Mouse (Mus musculus): Measurements from ENCODE around the gene Ppp1cc. TPM values are rescaled to one million over a fixed set of nuclear protein-coding genes. Genes with fewer than 3 reads are reported as not detected.
"Not testable (repeated sequence)": the region's sequence is repeated elsewhere in the genome, so short reads cannot be mapped to it uniquely, and the experiment has no call there.

The Ppp1cc gene
- polyA plus RNA-seq, 1 experiment from 2014 or later = 288 TPM

DNA sequence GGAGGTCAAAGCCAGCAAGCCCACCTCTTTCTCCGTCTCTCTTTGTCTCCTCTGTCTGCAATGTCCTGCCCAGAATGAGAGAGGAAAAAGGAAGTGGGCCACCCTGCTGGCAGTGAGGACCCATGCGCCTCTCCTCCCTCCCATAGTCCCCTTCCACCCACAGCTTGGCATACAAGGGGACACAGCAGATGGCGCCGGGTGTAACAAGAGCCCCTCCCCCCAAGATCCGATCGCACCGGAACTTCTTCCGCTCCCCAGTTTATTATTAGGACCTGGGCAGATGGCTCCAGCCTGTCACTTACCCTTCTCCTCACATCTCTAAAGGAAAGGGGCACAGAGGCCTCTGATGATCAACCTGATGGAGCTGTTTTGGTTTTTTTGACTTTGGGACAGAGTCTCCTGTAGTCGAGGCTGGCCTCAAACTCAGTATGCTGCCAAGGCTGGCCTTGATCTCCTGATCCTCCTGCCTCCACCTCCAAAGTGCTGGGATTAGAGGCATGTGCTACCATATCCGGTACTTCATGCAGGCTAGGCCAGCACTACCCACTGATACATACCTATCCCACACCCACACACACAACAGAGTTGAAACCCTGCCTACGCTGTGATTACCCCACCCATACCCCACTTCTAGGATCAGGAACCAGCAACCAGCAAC, 27.6 kb upstream of the Ppp1cc start:
- 82% methylated on average over 11 of the region's 11 CpGs for WGBS
- no peak overlapping the region for H3K9ac ChIP-seq
- no peaks in the 10 kb centered on the region for H3K9me3 ChIP-seq (replicated peaks)

DNA sequence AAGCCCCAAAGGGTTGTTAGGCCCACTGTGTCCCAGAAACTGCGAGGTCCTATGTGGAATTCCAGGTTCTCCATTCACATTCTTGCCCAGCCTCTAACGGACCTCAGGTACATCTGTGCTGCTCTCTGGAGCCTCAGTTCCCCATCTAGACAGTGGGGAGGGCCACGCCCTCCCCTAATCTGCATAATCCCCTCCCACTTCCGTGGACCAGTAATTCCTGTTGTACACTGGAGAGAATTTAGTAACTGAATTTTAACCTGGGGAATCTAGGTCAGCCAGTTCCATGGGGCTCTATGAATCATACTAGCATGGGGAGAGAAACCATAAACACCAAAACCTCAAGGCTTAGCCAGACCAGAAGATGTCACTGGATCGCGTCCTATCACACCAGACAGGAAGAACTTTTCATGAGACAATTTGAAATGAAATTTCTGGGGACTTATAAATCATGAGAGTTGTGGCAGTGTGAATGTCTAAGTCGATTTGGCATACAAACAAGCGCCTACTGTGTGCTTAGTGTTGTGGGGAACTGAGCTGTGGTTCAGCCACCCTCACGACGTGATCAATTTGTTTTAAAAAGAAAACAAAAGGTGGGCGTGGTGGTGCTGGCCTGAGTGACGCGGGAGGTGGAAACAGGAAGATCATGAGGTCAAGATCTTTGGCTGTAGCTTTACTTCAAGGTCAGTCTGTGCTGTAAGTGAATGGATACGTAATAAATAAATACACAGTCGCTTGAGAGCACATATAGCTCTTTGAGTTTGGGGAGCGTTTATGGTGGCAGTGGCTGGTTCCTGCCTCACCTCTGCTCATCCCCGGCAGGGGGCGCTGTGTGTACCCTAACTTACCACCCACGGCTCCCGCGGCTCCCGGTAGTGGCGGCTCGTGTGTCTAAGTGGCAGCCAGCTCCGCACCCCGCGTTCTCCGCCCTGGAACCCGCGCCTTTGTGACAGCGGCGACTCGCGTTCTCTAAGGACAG, 26.7 kb upstream of the Ppp1cc start:
- Histone ChIP-seq H3K9me3 (replicated peaks) (no peaks in the 10 kb centered on the region), H3K36me3 (ENCODE audit: poor library complexity, severe bottlenecking) (no peaks in the 10 kb centered on the region), H3K4me3 (peak overlapping the region; percentile 35), H3K9ac (peak overlapping the region; percentile 55), H3K4me1 (peaks cover 18% of the 10 kb centered on the region), H3K27me3 (peaks cover 4% of the 10 kb centered on the region; the same call in 1 of the 2 replicates), H3K27ac (no peak overlapping the region), H3K4me2 (peak overlapping the region; percentile 71)
- WGBS = 11% methylated on average over 34 of the region's 34 CpGs
- peak; percentile 24; the same call in 1 of the 2 replicates for ATAC-seq

More for the DNA sequence above, 27.6 kb upstream of the Ppp1cc start:
- Histone ChIP-seq H3K27ac (no peak overlapping the region), H3K4me2 (no peak overlapping the region), H3K36me3 (ENCODE audit: poor library complexity, severe bottlenecking) (no peaks in the 10 kb centered on the region), H3K27me3 (peaks cover 4% of the 10 kb centered on the region; the same call in 1 of the 2 replicates), H3K4me1 (peaks cover 18% of the 10 kb centered on the region), H3K4me3 (no peak overlapping the region)
- ATAC-seq = no peak

DNA sequence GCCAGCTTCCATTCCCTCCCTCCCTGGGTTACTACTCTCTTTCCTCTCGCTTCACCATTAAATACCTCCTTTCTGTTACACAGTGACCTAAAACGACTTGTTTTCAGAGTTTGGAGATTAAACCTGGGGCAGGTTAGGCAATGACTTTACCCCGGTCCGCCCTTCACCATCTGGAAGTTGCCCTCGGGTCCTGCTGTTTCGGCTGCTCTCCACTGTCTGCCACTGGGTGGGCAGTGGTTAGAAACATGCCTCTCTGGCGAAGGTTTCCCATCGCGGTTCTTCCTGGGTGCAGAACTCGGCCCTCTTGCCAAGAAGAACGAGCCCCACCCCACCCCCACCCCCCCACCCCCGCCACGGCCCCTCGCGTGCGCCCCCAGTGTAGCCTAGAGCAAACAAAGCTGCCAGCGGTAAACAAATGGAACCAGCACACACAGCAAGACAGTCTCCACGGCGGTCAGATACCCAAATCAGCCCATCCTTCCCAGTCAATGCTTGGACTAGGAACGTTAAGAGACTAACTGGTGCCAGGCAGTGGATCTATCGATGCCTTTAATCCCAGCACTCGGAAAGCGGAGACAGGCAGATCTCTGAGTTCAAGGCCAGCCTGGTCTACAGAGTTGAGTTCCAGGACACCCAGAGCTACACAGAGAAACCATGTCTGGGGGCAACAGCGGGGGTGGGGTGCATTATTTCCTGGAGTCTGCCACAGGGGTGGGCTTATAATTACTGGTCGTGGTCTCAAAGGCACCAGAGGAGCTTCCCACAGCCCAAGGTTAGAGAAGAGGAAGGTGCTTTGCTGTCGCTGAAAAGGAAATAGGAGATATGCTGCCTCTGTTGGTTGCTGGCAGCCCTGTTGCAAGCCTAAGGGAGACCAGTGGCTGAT, 25.7 kb upstream of the Ppp1cc start:
- Histone ChIP-seq H3K27me3 (peaks cover 4% of the 10 kb centered on the region; the same call in 1 of the 2 replicates), H3K4me3 (peak overlapping the region; percentile 35), H3K9ac (peak overlapping the region; percentile 55), H3K4me2 (peak overlapping the region; percentile 71), H3K27ac (no peak overlapping the region), H3K4me1 (peaks cover 18% of the 10 kb centered on the region), H3K9me3 (replicated peaks) (no peaks in the 10 kb centered on the region), H3K36me3 (ENCODE audit: poor library complexity, severe bottlenecking) (no peaks in the 10 kb centered on the region)
- ATAC-seq = no peak
- WGBS = 31% methylated on average over 21 of the region's 26 CpGs

DNA sequence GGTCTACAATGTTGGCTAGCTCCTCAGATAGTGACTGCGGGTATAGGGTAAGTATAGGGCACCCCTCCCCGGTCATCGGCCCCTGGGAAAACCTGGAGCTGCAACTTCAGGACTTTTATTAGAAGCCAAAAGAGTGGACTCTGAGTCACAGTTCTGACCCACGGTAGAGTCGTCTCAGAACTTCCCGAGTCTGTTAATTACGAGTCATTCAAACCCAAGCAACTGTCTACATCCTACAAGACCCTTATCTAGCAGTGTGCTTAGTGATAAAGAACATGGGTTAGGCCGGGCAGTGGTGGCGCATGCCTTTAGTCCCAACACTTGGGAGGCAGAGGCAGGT, 25.1 kb upstream of the Ppp1cc start:
- no peak for ATAC-seq
- Histone ChIP-seq H3K27ac (no peak overlapping the region), H3K9ac (no peak overlapping the region), H3K4me3 (no peak overlapping the region), H3K4me2 (no peak overlapping the region), H3K9me3 (replicated peaks) (no peaks in the 10 kb centered on the region), H3K4me1 (peaks cover 18% of the 10 kb centered on the region), H3K27me3 (peaks cover 4% of the 10 kb centered on the region; the same call in 1 of the 2 replicates), H3K36me3 (ENCODE audit: poor library complexity, severe bottlenecking) (no peaks in the 10 kb centered on the region)
- 91% methylated on average over 9 of the region's 9 CpGs for WGBS

DNA sequence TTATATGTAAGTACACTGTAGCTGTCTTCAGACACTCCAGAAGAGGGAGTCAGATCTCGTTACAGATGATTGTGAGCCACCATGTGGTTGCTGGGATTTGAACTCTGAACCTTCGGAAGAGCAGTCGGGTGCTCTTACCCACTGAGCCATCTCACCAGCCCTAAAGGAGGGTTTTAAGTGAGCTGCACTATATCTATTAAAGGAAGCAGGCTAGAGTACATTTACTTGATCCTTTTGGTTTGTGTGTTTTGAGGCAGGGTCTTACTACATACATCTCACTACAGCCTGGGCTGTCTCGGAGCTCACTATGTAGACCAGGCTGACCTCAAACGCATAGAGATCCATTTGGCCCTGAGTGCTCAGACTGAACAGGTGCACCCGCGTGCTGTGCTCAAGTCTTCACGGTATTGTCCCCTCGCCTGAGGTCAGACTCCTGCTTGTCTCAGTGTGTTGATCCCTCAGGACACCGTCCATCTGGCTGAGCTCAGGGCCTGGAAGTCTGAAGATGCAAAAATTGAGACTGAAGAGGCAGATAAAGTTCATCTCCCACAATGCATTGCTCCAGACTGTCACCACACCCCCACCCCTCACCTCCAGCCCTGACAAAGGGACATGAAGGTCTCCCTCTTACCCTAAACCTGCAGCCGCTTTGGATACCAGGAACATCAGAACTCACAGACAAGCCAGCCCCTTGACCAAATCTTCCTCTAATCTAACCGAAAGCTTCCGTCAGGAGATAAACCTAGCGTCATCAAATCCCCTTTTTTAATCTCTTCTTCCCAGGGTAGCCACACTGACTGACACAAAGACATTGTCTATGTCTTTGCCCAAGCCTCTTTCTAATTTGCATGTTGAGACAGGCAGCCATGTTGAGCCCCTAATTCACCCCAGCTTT, 23.4 kb upstream of the Ppp1cc start:
- H3K27ac ChIP-seq = no peak overlapping the region
- H3K27me3 ChIP-seq = peaks cover 4% of the 10 kb centered on the region; the same call in 1 of the 2 replicates
- no peak for ATAC-seq
- H3K9ac ChIP-seq = no peak overlapping the region
- 90% methylated on average over 14 of the region's 14 CpGs for WGBS
- H3K4me3 ChIP-seq = no peak overlapping the region
- no peaks in the 10 kb centered on the region for H3K9me3 ChIP-seq (replicated peaks)
- no peaks in the 10 kb centered on the region for H3K36me3 ChIP-seq (ENCODE audit: poor library complexity, severe bottlenecking)
- H3K4me1 ChIP-seq = peaks cover 13% of the 10 kb centered on the region
- H3K4me2 ChIP-seq = no peak overlapping the region

DNA sequence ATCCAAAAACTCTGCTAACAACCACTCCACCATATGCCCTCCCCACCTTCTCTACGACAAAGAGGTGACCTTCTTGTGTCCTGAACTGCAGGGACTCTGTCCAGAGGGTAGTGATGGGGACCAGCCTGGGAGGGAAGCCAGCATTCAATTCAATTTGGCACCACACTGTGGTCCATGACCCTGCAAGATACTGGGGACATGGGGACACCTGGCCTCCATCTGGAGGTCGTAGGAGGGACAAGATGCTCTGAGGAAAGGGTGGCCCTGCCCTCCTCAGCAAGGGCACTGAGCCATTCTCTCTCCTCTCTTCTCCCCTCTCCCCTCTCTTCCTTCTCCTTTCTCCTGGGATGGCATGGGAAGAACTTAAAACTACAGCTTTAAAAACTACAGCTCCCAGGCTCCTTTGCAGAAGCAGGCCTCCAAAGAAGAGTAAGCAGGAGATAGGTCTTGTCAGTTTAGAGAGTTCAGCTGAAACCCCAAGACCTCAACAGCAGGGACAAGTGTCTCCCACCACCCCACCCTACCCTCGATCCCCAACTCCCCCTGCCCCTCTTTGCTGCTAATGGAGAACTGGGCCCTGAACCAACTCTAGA, 22.7 kb upstream of the Ppp1cc start:
- H3K9ac ChIP-seq = no peak overlapping the region
- H3K4me1 ChIP-seq = peaks cover 13% of the 10 kb centered on the region
- no peak overlapping the region for H3K4me2 ChIP-seq
- no peak overlapping the region for H3K4me3 ChIP-seq
- no peak for ATAC-seq
- 85% methylated on average over 3 of the region's 3 CpGs for WGBS
- H3K27me3 ChIP-seq = peaks cover 4% of the 10 kb centered on the region; the same call in 1 of the 2 replicates
- no peak overlapping the region for H3K27ac ChIP-seq
- no peaks in the 10 kb centered on the region for H3K9me3 ChIP-seq (replicated peaks)
- H3K36me3 ChIP-seq (ENCODE audit: poor library complexity, severe bottlenecking) = no peaks in the 10 kb centered on the region

DNA sequence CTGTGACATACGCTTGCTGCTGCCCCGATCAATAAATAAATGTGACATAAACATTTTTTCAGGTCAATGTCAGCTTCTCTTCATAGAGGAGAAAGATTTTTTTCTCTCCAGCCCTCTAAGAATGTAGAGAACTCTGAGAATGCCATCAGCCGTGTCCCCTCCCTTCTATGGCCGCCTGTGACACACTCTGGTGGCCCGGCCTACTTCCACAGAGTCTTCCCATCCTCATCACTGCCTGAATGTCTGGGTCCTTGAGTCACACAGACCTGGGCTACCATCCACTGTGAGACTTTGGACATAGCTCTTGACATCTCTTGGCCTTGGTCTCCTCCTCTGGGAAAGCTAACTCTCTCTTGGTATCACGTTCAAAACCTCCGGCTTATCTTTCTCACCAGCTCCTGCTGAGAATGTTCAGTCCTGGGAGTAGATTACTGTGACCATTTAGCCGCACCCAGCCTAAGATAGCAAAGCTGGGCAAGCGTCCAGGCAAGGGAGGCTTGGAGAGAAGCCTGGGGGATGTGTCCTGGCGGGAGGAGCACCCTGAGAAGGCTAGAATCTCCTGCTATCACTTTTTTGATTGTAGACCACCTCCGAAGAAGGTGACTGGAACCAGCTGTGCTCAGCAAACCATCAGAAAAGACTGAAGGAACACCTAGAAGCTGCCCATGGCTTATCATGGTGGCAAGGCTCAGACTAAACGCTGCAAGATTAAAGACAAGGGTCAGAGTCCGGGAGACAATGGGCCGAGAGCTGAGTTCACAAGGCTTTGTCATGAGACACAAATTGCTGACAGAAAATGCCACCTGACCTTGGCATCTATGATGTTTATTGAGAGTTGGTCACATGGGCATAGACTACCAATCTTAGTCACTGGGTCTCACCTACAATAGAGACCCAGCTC, 21.3 kb upstream of the Ppp1cc start:
- H3K27me3 ChIP-seq = 0 out of 2 replicates have a peak, but pooled peaks cover 4% of the 10 kb centered on the region

DNA sequence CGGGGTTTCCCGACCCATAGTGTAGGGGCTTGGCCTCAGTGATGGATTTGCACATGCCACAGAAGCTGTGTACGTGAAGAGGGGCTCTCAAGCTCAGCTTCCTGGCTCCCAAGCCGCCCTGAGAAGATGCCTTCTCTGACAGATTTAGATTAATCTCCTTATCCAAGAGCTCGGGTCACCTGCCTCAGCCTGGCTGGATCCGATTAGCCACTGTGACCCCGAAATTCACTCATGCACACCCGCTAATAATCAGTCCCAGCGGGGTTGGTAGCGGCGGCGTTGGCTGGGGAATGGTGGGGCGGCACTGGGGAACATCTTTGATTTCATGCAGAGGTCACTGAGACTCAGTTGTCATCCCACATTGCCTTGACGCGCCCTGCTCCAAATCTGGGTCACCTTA, 19.2 kb upstream of the Ppp1cc start:
- no peak overlapping the region for H3K27ac ChIP-seq
- no peak overlapping the region for H3K9ac ChIP-seq
- H3K4me3 ChIP-seq = no peak overlapping the region
- no peaks in the 10 kb centered on the region for H3K9me3 ChIP-seq (replicated peaks)
- no peaks in the 10 kb centered on the region for H3K27me3 ChIP-seq
- H3K4me2 ChIP-seq = no peak overlapping the region
- H3K36me3 ChIP-seq (ENCODE audit: poor library complexity, severe bottlenecking) = no peaks in the 10 kb centered on the region
- ATAC-seq = no peak
- H3K4me1 ChIP-seq = no peaks in the 10 kb centered on the region
- WGBS = 81% methylated on average over 15 of the region's 15 CpGs

More for the DNA sequence above, 21.3 kb upstream of the Ppp1cc start:
- 87% methylated on average over 14 of the region's 14 CpGs for WGBS
- Histone ChIP-seq H3K4me3 (no peak overlapping the region), H3K4me2 (no peak overlapping the region), H3K36me3 (ENCODE audit: poor library complexity, severe bottlenecking) (no peaks in the 10 kb centered on the region), H3K27ac (no peak overlapping the region), H3K4me1 (peaks cover 6% of the 10 kb centered on the region), H3K9ac (no peak overlapping the region), H3K9me3 (replicated peaks) (no peaks in the 10 kb centered on the region)
- no peak for ATAC-seq

DNA sequence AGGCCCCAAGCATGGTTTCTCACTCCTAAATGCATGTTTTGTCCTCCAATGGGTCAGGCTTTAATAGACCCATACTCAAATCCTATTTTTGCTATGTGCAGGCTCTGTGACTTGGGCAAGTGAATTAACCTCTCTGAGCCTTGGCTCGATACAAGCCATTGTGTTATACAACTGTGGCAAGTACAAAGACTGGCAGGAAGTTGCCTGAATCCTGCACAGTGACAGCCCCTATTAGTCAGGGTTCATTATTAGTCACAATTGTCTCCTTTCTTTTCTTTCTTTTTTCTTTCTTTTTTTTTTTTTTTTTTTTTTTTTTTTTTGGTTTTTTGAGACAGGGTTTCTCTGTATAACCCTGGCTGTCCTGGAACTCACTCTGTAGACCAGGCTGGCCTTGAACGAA, 18.3 kb upstream of the Ppp1cc start:
- H3K36me3 ChIP-seq (ENCODE audit: poor library complexity, severe bottlenecking); H3K9me3 ChIP-seq (replicated peaks); H3K9ac ChIP-seq; H3K4me1 ChIP-seq; H3K4me3 ChIP-seq; H3K27ac ChIP-seq; ATAC-seq; H3K27me3 ChIP-seq; H3K4me2 ChIP-seq: not testable (repeated sequence)
- 63% methylated on average over 2 of the region's 2 CpGs for WGBS

DNA sequence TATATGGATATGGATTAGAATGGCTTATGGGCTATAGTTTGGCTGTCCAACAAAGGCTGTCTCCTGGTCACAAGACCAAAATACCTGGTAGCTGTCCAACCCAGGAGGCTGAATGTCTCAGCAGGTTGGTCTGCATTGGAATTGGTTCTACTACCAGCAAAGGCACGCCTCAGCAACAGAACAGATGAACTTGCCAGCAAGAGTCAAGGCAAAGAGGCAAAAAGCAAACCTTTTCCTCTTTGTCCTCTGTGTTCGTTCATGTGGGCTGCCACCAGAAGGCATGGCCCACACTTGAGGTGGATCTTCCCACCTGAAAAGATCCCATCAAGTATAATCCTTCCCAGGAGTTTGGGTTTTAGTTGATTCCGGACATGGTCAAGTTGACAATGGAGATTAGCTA, 17.4 kb upstream of the Ppp1cc start, which contains the start of gene Ccdc63:
Gene Ccdc63, minus strand, starts transcription at position 101 of the 400 bp plus-strand sequence.
- H3K4me2 ChIP-seq = no peak within 1 kb of the TSS
- WGBS = 89% methylated on average over 3 of the region's 3 CpGs
- no peak within 1 kb of the TSS for H3K9ac ChIP-seq
- H3K9me3 ChIP-seq (replicated peaks) = no peaks in the 10 kb centered on the region
- no peaks in the 10 kb centered on the region for H3K27me3 ChIP-seq
- no peaks in the 10 kb centered on the region for H3K36me3 ChIP-seq (ENCODE audit: poor library complexity, severe bottlenecking)
- no peak within 1 kb of the TSS for H3K4me3 ChIP-seq
- H3K4me1 ChIP-seq = no peaks in the 10 kb centered on the region
- ATAC-seq = no peak
- H3K27ac ChIP-seq = no peak within 1 kb of the TSS

Measured in forebrain, embryonic 13.5 days (tissue).